In genomic region chr15:5108655-5109040, GRCm38 (mm10) we compare ENCODE assay signal across 11 mouse cellular contexts. TPM values are rescaled to one million over a fixed set of nuclear protein-coding genes. Genes with fewer than 3 reads are reported as not detected.
DNase-seq lines count a peak whose midpoint lies in the region; ATAC-seq and TF ChIP-seq lines count a peak whose summit lies in the region.
"Had no signal": no experiment of that assay in that cellular context is flagged by ENCODE, and none has a peak within 500 bp of the region (broad histone marks: within the 10 kb centered on the region; RNA-seq: fewer than 3 reads in every experiment).

No protein-coding gene starts in this region.

- no peak for DNase-seq in kidney, postnatal 10 days
- DNase-seq in liver, postnatal 0 days = no peak
- no peak for DNase-seq in forebrain, embryonic 11.5 days (ENCODE audit: low spot score)
- DNase-seq in lung, adult 2 months = no peak
- DNase-seq: cerebellum, postnatal 25 days had no signal

- H3K9me3 ChIP-seq in kidney, embryonic 14.5 days (ENCODE audit: control insufficient read depth, low read length) = no peaks in the 10 kb centered on the region
- H3K9me3 ChIP-seq in liver, postnatal 0 days (ENCODE audit: low read length) = no peaks in the 10 kb centered on the region
- no peaks in the 10 kb centered on the region for H3K9me3 ChIP-seq in forebrain, embryonic 11.5 days (ENCODE audit: control insufficient read depth, low read length)
- no peaks in the 10 kb centered on the region for H3K9me3 ChIP-seq in hindbrain, embryonic 16.5 days (ENCODE audit: control insufficient read depth, low read length)
- H3K9me3 ChIP-seq: limb, embryonic 10.5 days had no signal

- no peak overlapping the region for H3K9ac ChIP-seq in kidney, embryonic 14.5 days (ENCODE audit: low read depth, low read length)
- peak overlapping the region; percentile 60; the same call in 1 of the 2 replicates for H3K9ac ChIP-seq in liver, postnatal 0 days (replicated peaks)
- H3K9ac ChIP-seq in forebrain, embryonic 11.5 days (ENCODE audit: low read length) = no peak overlapping the region
- no peak overlapping the region for H3K9ac ChIP-seq in hindbrain, embryonic 16.5 days (ENCODE audit: low read depth, low read length)
- H3K9ac ChIP-seq: hindbrain, embryonic 14.5 days had no signal

- no peak for TF ChIP-seq CTCF in liver, postnatal 0 days (IDR thresholded peaks at IDR 0.05; ENCODE audit: low read depth)
- TF ChIP-seq CTCF in lung, adult 2 months (IDR thresholded peaks at IDR 0.05; ENCODE audit: insufficient read depth, low read length) = no peak

- no peak for TF ChIP-seq EP300 in liver, postnatal 0 days (IDR thresholded peaks at IDR 0.05; ENCODE audit: low read depth)

- ATAC-seq in kidney, embryonic 14.5 days (ENCODE audit: low FRiP score, low TSS enrichment) = no peak
- ATAC-seq in CD4-positive, CD25-positive, alpha-beta regulatory T cell, adult 4 months = peak; percentile 29
- ATAC-seq in granulocyte monocyte progenitor cell, adult 5-6 weeks (replicated peaks; ENCODE audit: poor library complexity, severe bottlenecking) = peak; percentile 20
- ATAC-seq in liver, postnatal 0 days = peak; percentile 44
- ATAC-seq in forebrain, embryonic 11.5 days (replicated peaks; ENCODE audit: low FRiP score) = no peak
- ATAC-seq in hindbrain, embryonic 16.5 days = no peak

- TF ChIP-seq POLR2A in lung, adult 2 months (IDR thresholded peaks at IDR 0.05; ENCODE audit: borderline replicate concordance, extremely low read depth, low read depth, low read length) = no peak

- H3K4me3 ChIP-seq in kidney, embryonic 14.5 days (ENCODE audit: low read length) = no peak overlapping the region
- peak overlapping the region; percentile 53 for H3K4me3 ChIP-seq in liver, postnatal 0 days (ENCODE audit: low read depth, low read length)
- no peak overlapping the region for H3K4me3 ChIP-seq in forebrain, embryonic 11.5 days (ENCODE audit: low read depth, low read length)
- no peak overlapping the region for H3K4me3 ChIP-seq in hindbrain, embryonic 16.5 days (ENCODE audit: low read length)
- no peak overlapping the region for H3K4me3 ChIP-seq in lung, adult 2 months (replicated peaks; ENCODE audit: extremely low read depth, low read depth, low read length)

- no peaks in the 10 kb centered on the region for H3K27me3 ChIP-seq in kidney, embryonic 14.5 days (ENCODE audit: control insufficient read depth, insufficient read depth, low read length)
- no peaks in the 10 kb centered on the region for H3K27me3 ChIP-seq in liver, postnatal 0 days (ENCODE audit: insufficient read depth, low read length)
- H3K27me3 ChIP-seq in forebrain, embryonic 11.5 days (ENCODE audit: control insufficient read depth, insufficient read depth, low read length) = no peaks in the 10 kb centered on the region
- no peaks in the 10 kb centered on the region for H3K27me3 ChIP-seq in hindbrain, embryonic 16.5 days (replicated peaks; ENCODE audit: control insufficient read depth, insufficient read depth, low read length)

- WGBS in kidney, embryonic 14.5 days = 80% methylated on average over 3 of the region's 3 CpGs
- WGBS in liver, postnatal 0 days (ENCODE audit: insufficient replicate concordance) = 36% methylated on average over 3 of the region's 3 CpGs
- WGBS in forebrain, embryonic 11.5 days = 88% methylated on average over 3 of the region's 3 CpGs
- 84% methylated on average over 3 of the region's 3 CpGs for WGBS in hindbrain, embryonic 16.5 days
- 44% methylated on average over 3 of the region's 3 CpGs for WGBS in lung, adult 2 months

- H3K36me3 ChIP-seq in kidney, embryonic 14.5 days (ENCODE audit: control insufficient read depth, insufficient read depth, low read length) = no peaks in the 10 kb centered on the region
- H3K36me3 ChIP-seq in liver, postnatal 0 days (replicated peaks; ENCODE audit: insufficient read depth, low read length) = peaks cover 13% of the 10 kb centered on the region; the same call in 1 of the 2 replicates
- H3K36me3 ChIP-seq in forebrain, embryonic 11.5 days (ENCODE audit: control insufficient read depth, insufficient read depth, low read length) = no peaks in the 10 kb centered on the region
- no peaks in the 10 kb centered on the region for H3K36me3 ChIP-seq in hindbrain, embryonic 16.5 days (ENCODE audit: control insufficient read depth, insufficient read depth, low read length)
- H3K36me3 ChIP-seq: limb, embryonic 10.5 days had no signal

- no peaks in the 10 kb centered on the region for H3K4me1 ChIP-seq in kidney, embryonic 14.5 days (ENCODE audit: control insufficient read depth, insufficient read depth, low read length)
- 0 out of 2 replicates have a peak, but pooled peaks cover 2% of the 10 kb centered on the region for H3K4me1 ChIP-seq in liver, postnatal 0 days (ENCODE audit: insufficient read depth)
- no peaks in the 10 kb centered on the region for H3K4me1 ChIP-seq in forebrain, embryonic 11.5 days (replicated peaks; ENCODE audit: control insufficient read depth, insufficient read depth, low read length)
- no peaks in the 10 kb centered on the region for H3K4me1 ChIP-seq in hindbrain, embryonic 16.5 days (ENCODE audit: control insufficient read depth, insufficient read depth, low read depth, low read length)
- H3K4me1 ChIP-seq in lung, adult 2 months (ENCODE audit: control insufficient read depth, insufficient read depth, low read length) = no peaks in the 10 kb centered on the region; the same call in 1 of the 2 replicates
- H3K4me1 ChIP-seq: limb, embryonic 10.5 days had no signal

- H3K27ac ChIP-seq in kidney, embryonic 14.5 days (ENCODE audit: low read depth, low read length) = peak overlapping the region; percentile 43; the same call in 1 of the 2 replicates
- peak overlapping the region; percentile 75 for H3K27ac ChIP-seq in liver, postnatal 0 days (ENCODE audit: low read depth)
- H3K27ac ChIP-seq in forebrain, embryonic 11.5 days (ENCODE audit: low read depth, low read length) = no peak overlapping the region
- no peak overlapping the region for H3K27ac ChIP-seq in hindbrain, embryonic 16.5 days (ENCODE audit: low read depth, low read length)
- H3K27ac ChIP-seq: hindbrain, embryonic 14.5 days; limb, embryonic 10.5 days had no signal

- H3K4me2 ChIP-seq in kidney, embryonic 14.5 days (replicated peaks; ENCODE audit: low read depth, low read length) = no peak overlapping the region; the same call in 1 of the 2 replicates
- peak overlapping the region; percentile 68 for H3K4me2 ChIP-seq in liver, postnatal 0 days (ENCODE audit: low read depth, low read length)
- H3K4me2 ChIP-seq in forebrain, embryonic 11.5 days (ENCODE audit: low read depth, low read length, severe bottlenecking) = no peak overlapping the region
- no peak overlapping the region for H3K4me2 ChIP-seq in hindbrain, embryonic 16.5 days (ENCODE audit: low read length)
- H3K4me2 ChIP-seq: hindbrain, embryonic 14.5 days had no signal

RNA-seq across cellular contexts. Expression of gene Card6, which starts 0.3 kb away (rescaled TPM):
- 1.3 and 1.7 TPM in 2 replicates for polyA plus RNA-seq in kidney, embryonic 14.5 days (2014; fragmentation: Nextera tagmentation; extraction: Ambion mirVana)
- polyA plus RNA-seq in CD4-positive, CD25-positive, alpha-beta regulatory T cell, adult 4 months (2017; shearing (Covaris generic)) = 10 to 100 TPM; 47.4 to 53.6 TPM
- 0.06 and 1.9 TPM in 2 replicates for total RNA-seq in granulocyte monocyte progenitor cell, adult 5-6 weeks (2014; fragmentation: Nextera tagmentation)
- total RNA-seq in granulocyte monocyte progenitor cell, adult 5-6 weeks (2017) = 0.05 and 0.22 TPM in 2 replicates
- 2.1 and 2.7 TPM in 2 replicates for polyA plus RNA-seq in liver, postnatal 0 days (2015; fragmentation: Nextera tagmentation; extraction: Ambion mirVana)
- polyA plus RNA-seq in forebrain, embryonic 11.5 days (2014; fragmentation: Nextera tagmentation; extraction: Ambion mirVana) = 0.97 and 1.6 TPM in 2 replicates
- polyA plus RNA-seq in hindbrain, embryonic 16.5 days (2015; fragmentation: Nextera tagmentation; extraction: Ambion mirVana) = 0.42 and 0.56 TPM in 2 replicates
- polyA plus RNA-seq in lung, adult 2 months (2012; rRNA removed) = 3.1 and 3.3 TPM in 2 replicates

RNA-seq across cellular contexts. Expression of gene Rpl37, which starts 7.8 kb away (rescaled TPM):
- polyA plus RNA-seq in kidney, embryonic 14.5 days (2014; fragmentation: Nextera tagmentation; extraction: Ambion mirVana) = 702 and 990 TPM in 2 replicates
- polyA plus RNA-seq in CD4-positive, CD25-positive, alpha-beta regulatory T cell, adult 4 months (2017; shearing (Covaris generic)) = 1,000 to 10,000 TPM; 1,603 to 2,725 TPM
- 2,587 and 2,602 TPM in 2 replicates for total RNA-seq in granulocyte monocyte progenitor cell, adult 5-6 weeks (2014; fragmentation: Nextera tagmentation)
- total RNA-seq in granulocyte monocyte progenitor cell, adult 5-6 weeks (2017) = 1,276 and 1,288 TPM in 2 replicates
- 412 and 430 TPM in 2 replicates for polyA plus RNA-seq in liver, postnatal 0 days (2015; fragmentation: Nextera tagmentation; extraction: Ambion mirVana)
- 418 and 471 TPM in 2 replicates for polyA plus RNA-seq in forebrain, embryonic 11.5 days (2014; fragmentation: Nextera tagmentation; extraction: Ambion mirVana)
- polyA plus RNA-seq in hindbrain, embryonic 16.5 days (2015; fragmentation: Nextera tagmentation; extraction: Ambion mirVana) = 243 and 252 TPM in 2 replicates
- polyA plus RNA-seq in lung, adult 2 months (2012; rRNA removed) = 611 and 778 TPM in 2 replicates

RNA-seq across cellular contexts. Expression of gene Prkaa1, which starts 35.0 kb away (rescaled TPM):
- 19.6 and 26.1 TPM in 2 replicates for polyA plus RNA-seq in kidney, embryonic 14.5 days (2014; fragmentation: Nextera tagmentation; extraction: Ambion mirVana)
- 10 to 100 TPM; 19.5 to 20.4 TPM for polyA plus RNA-seq in CD4-positive, CD25-positive, alpha-beta regulatory T cell, adult 4 months (2017; shearing (Covaris generic))
- total RNA-seq in granulocyte monocyte progenitor cell, adult 5-6 weeks (2014; fragmentation: Nextera tagmentation) = 19.1 and 19.2 TPM in 2 replicates
- 19.2 and 21.1 TPM in 2 replicates for total RNA-seq in granulocyte monocyte progenitor cell, adult 5-6 weeks (2017)
- polyA plus RNA-seq in liver, postnatal 0 days (2015; fragmentation: Nextera tagmentation; extraction: Ambion mirVana) = 6.8 and 7.2 TPM in 2 replicates
- polyA plus RNA-seq in forebrain, embryonic 11.5 days (2014; fragmentation: Nextera tagmentation; extraction: Ambion mirVana) = 15.7 and 16.3 TPM in 2 replicates
- 14.4 and 14.9 TPM in 2 replicates for polyA plus RNA-seq in hindbrain, embryonic 16.5 days (2015; fragmentation: Nextera tagmentation; extraction: Ambion mirVana)
- 4.3 and 7.6 TPM in 2 replicates for polyA plus RNA-seq in lung, adult 2 months (2012; rRNA removed)

RNA-seq across cellular contexts. Expression of gene C7, which starts 45.1 kb away (rescaled TPM):
- 0.09 TPM in 2 replicates for polyA plus RNA-seq in kidney, embryonic 14.5 days (2014; fragmentation: Nextera tagmentation; extraction: Ambion mirVana)
- not detected for polyA plus RNA-seq in CD4-positive, CD25-positive, alpha-beta regulatory T cell, adult 4 months (2017; shearing (Covaris generic))
- not detected in 2 replicates for total RNA-seq in granulocyte monocyte progenitor cell, adult 5-6 weeks (2014; fragmentation: Nextera tagmentation)
- not detected in 2 replicates for total RNA-seq in granulocyte monocyte progenitor cell, adult 5-6 weeks (2017)
- polyA plus RNA-seq in liver, postnatal 0 days (2015; fragmentation: Nextera tagmentation; extraction: Ambion mirVana) = not detected in 2 replicates
- not detected in 2 replicates for polyA plus RNA-seq in forebrain, embryonic 11.5 days (2014; fragmentation: Nextera tagmentation; extraction: Ambion mirVana)
- polyA plus RNA-seq in hindbrain, embryonic 16.5 days (2015; fragmentation: Nextera tagmentation; extraction: Ambion mirVana) = 0.11 and 0.12 TPM in 2 replicates
- 36.2 and 39.7 TPM in 2 replicates for polyA plus RNA-seq in lung, adult 2 months (2012; rRNA removed)

Comparison
In these comparisons a context has a peak if more than half of its experiments do, and no peak if none do; other contexts are left out.
1. ATAC-seq: peak in CD4-positive, CD25-positive, alpha-beta regulatory T cell, adult 4 months (single experiment), granulocyte monocyte progenitor cell, adult 5-6 weeks (single experiment) and liver, postnatal 0 days (single experiment); none in kidney, embryonic 14.5 days (single experiment), forebrain, embryonic 11.5 days (single experiment) and hindbrain, embryonic 16.5 days (single experiment).
2. H3K27ac ChIP-seq: peak in kidney, embryonic 14.5 days (single experiment) and liver, postnatal 0 days (single experiment); none in forebrain, embryonic 11.5 days (single experiment) and hindbrain, embryonic 16.5 days (single experiment).
3. RNA of gene Card6, which starts 0.3 kb away (polyA plus RNA-seq): 47.4 to 53.6 TPM in CD4-positive, CD25-positive, alpha-beta regulatory T cell, adult 4 months; 3.1 to 3.3 TPM in lung, adult 2 months, 2.1 to 2.7 TPM in liver, postnatal 0 days, 1.3 to 1.7 TPM in kidney, embryonic 14.5 days, 0.97 to 1.6 TPM in forebrain, embryonic 11.5 days and 0.42 to 0.56 TPM in hindbrain, embryonic 16.5 days; every median in the first group is over 10 times any median in the second.